Mouse (Mus musculus) ovary, postnatal 36 days (tissue): ENCODE results near the gene Rbms3.

Source experiments
- DNase-seq: peaks from one replicate; pipeline ENCODE4 v3.0.0; 2022; ENCODE audit warnings: low spot score, mixed read lengths

Rbms3 gene

DNA sequence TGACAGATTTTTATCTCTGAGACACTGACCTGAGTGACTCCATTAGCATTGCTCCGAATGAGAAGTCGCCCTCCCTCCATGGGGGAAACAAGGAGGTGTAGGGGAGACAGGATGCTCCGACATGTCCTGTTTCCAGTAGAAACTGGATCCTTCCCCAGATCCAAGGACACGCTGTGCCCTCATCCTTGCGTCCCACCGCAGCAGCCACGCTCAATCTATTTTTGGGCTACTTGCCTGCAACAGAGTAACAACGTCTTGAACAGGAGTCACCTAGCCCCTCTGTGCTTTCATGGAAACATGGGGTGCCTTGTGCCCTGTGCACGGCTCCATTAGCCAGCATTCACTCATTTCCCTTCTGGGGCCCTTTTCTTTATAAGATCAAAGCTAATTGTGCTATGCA is at the start of gene Rbms3:
TSS of gene Rbms3 (minus strand) at position 143 of the 400 bp plus-strand sequence.
- DNase-seq: no peak

DNA sequence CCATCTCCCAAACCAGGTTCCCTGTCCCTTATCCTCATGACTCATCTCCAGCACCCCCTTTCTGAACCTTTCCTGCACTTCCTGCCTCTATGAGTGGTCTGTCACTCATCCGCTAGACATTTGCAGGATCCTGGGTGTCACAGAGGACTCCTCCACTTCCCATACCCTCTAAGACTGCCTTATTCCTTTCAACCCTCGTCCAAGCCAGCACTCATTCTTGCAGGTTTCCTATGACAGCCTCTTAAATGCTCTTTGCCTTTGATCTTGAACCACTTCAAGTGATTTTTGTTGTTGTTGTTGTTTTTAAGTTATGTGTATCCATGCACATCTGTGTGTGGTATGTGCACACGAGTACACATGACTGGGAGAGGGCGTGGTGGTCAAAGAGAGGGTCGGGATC is 43.6 kb upstream of the Rbms3 start:
- no peak for DNase-seq

DNA sequence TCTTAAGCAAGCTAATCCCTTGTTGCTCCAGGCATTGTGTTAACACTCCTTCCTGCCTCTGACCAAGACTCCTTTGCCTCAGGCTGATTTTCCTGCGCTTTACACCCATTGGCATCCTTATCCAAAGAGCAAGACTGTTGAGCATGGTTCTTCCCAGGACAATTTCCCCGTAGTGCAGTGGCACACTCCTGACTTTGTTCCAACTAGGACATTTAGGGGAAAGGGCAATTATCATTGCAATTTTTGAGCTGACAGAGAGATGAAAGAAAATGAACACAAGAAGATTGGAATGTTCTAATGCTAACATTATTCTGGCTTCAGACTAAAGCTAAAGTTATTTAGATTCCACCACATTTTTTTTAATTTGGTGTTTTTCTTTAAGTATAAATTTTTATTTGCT is 24.9 kb upstream of the Rbms3 start:
- DNase-seq: no peak

DNA sequence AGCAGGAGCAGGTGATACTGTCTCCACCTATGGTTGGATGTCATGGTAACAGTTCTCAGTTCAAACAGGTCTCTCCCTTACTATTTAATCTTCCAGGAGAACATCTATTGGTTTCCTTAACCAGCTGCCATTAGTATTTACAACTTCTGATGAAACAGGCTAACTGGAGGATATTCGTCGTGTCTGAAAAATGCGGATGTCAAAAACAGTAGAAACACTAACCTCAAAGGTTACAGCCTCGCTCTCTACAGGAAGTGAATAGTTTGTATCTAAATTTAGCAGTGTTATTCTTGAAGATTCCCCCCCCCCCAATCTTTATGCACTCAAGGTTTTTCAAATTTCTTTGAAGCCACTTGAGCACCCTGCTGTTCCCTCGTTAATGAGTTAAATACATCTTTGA is 23.9 kb upstream of the Rbms3 start:
- DNase-seq: no peak

DNA sequence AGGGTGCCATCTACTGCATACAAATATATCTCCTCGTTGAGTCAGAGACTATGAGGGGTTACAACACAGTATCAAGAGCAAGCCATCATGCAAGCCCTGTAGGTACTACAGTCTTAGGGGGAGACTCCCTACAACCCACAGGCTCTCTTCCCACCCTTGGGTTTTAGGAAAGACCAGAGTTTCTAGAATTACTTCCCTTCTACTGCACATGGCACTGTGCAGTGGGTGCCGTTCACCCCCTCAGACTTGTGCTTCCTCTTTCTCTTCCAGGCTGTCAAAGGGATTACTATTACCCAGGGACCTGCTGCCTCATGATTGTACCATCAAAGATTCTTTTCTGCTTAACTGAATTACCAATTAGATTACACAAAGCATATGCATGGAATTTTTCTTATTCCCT is 16.4 kb upstream of the Rbms3 start:
- no peak for DNase-seq

DNA sequence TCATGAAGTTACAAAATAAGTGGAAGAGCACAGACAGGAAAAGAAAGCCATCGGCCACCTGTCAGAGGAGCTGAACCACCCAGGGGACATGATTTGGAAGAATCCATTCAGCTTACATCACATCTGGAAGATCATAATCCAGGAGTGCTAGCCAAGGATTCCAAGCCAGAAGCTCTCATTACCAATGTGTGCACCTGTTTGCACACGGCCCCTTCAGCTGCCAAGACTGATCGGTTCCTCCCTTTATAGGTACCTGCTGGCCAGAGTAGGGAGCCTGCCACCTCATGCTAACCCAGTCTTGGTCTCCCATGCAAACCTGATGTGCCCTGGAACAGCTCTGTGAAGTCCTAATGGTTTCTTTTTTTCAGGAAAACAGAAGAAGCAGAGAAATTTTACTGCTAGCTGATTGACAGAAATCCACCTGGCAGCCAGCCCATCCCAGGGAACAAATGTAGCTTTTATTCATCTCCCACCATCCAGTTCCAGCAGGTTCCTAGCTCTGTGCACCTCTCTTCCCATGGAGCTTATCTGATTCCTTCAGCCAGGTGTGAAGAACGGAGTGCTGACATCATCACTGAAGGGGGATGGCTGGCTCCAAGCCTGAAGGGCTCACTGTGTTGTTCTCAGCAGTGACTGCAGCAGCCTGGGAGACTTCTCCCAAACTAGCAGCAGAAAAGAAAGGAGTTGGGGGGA is 11.5 kb upstream of the Rbms3 start:
- DNase-seq: no peak

DNA sequence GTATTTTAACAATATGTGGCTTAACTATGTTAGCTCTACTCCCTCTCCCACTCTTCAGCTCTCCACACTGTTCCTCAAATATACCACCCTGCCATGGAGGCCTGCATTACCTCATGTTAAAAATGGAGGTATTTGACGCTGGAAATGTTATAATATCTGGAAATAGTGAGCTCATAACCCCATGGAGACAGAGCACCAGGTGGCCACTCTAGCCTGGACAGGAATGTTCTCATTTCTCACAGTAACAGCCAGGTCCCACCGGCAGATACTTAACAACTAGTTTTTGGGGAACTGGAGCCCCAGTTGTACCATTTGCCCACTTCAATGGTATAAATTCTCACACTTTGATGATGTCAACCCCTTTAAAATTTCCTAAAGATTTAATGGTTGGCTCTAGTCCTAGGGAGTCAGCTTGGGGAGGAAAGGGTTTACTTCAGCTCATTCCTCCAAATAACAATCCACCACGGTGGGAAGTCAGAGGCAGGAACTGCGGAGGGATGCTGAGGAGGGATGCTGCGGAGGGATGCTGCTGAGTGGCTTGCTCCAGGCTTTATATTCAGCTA is 9.0 kb upstream of the Rbms3 start:
- no peak for DNase-seq

DNA sequence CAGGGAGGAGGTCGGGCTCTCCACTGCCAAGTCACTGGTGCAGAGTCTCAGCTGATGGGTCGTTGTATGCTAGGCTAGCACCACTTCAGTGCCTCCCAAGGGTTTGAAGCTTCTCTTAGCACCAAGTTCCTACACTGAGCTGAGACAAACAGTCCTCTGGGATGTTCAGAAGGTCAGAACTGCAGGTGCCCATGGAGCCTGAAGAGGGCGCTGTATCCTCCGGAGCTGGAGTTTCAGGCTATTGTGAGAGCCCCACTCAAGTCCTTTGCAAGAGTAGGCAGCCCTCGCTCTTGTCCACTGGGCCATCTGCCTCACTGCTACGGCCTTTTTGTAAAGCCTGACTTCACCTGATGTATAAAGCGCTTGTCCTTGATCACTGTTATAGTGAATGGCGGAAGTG is 6.8 kb upstream of the Rbms3 start:
- DNase-seq: no peak

DNA sequence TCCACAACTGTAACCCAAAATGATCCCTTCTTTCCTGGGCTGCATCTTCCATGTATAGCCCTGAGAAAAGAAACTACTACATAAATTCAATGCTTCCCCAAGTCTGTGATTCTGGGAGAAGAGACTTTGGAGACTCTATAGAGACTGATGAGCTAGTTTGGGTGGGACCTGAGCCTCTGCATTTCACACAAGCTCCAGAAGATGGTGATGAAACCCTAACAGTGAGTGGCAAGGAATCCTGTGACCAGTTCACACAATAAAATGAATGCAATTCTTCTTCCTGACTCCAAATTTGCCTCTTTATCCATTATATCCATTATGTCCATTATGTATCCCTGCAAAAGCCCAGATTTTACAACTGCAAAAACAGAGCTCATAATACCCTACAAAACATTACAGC is 2.5 kb downstream of the Rbms3 start:
- no peak for DNase-seq

DNA sequence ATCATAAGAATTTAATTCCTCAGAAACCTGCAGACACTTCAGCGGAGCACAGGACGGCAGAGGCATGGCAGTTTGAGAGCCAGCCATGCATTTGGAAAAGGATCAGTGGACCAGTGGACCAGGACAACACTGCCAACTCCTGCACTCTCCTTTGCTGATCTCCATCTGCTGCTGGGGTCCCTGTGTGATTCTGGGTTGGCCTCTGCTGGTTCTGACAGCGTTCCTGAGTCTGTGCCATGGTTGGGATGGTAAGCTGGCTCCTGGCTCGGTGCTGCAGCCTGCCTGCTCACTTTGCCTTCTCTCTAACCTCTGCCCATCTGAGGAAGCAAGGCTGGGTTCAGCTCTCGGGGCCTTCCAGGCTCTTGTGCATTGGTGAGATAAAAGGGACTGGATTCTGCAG is 28.9 kb downstream of the Rbms3 start:
- no peak for DNase-seq

DNA sequence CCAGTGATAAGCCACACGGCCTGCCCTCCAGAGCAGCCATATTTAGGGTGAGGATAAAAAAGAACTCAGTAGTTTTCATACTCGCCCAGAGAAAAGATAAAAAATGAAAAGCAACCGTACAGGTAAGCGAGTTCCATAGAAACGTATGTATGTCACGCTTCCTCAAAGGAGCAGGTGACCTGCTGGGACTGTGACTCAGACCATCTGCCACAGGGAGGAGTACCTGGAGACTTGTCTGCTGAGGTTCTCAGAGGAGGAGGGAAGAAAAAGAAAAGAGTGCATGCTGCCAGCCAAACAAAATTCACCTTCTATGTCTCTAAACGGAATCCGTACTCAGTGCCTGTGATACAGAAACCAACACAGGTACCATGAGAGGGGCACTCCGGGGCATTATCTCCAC is 30.4 kb downstream of the Rbms3 start:
- no peak for DNase-seq

DNA sequence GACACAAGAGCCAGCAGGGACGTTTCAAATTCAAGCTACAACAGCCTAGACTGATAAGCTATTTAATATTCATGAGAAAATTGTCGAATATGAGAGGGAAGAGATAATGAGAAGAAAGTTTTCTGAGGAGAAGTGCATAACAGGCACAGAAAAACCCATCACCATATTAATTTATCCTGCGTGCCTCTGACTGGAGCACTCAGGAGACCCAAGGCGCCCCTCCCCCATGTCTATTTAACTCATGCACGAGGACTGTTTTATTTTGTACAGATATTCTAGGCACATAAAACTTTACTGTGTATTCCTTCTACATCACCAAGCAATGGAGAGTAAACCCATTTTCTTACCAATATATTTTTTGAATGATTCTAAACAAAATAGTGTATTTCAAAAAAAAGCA is 33.6 kb downstream of the Rbms3 start:
- no peak for DNase-seq

DNA sequence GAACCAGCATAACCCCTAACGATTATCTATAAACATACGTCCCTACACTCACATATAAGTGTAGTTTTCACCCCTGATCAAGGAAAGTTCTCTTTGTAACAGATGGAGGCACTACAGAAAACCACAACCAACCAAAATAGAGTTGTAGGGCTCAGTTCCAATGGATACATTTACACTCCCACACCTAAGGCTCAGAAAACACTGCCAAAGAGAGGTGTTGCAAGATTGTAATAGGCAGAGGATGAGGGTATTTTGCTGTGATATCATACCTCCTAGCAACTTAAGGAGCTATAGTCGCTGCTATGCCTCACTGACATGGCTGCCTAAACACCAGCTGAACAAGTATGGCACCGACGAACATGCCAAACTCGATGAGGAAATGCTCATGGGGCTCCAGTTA is 44.4 kb downstream of the Rbms3 start:
- no peak for DNase-seq

DNA sequence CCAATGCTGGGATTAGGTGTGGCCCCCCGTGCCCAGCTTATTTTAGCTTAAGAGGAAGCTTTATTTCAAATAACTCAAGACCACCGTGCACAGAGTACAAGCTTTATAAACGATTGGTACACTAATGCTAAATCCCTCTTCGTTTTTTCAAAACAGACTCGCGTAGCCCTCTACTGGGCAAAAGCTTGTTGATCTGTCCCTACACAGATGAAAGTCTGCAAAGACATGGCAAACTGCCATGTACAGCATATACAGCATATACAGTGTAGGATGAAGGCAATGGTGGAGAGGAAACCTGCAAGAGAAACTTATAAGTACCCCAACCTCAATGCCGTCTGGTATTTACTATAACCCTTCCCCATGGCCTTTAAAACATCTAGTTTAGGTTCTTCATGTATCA is 46.1 kb downstream of the Rbms3 start:
- no peak for DNase-seq

DNA sequence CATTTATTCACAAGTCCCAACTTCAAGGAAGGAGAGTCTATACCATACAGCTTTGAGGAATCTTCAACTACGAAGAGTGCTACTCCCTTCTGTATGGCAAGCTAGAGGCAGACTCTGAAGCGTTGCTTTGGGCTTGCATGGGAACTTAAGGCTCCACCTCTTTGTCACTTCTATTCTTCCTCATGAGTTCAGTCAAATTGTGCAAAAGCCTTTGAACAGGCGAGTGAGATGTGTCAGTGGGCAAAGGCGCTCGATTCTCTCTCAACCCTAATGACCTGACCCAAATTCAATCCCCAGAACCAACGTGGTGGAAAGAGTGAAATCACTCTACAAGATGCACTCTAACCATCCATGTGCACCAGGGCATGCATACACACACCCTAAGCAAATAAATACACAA is 47.1 kb downstream of the Rbms3 start:
- no peak for DNase-seq

DNA sequence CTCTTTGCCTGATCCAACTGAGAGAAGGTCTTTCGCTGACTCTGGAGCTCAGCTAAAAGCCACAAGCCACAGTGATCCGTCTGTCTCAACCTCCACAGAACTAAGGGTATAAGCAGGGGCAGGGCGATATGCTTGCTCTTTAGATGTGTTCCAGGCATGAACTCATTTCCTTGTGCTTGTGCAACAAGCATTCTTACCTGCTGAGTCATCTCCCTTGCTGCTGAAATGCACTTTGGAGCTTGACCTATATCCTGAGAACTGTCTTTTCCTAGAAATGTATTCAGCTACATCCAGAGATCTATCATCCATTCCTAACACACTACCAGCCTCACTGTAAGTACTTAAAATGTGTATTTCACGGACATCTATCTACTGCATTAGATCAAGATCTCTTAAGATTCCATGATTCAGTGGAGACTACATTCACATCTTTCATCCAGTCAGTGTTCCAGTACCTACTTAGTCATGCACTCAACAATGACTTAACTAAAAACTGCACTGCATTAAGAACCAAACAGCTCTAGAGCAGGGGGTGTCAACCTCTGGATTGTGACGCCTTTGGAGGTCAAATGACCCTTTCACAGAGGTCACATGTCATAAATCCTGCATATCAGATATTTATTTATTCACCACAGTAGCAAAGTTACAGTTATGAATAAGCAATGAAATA is 58.4 kb downstream of the Rbms3 start:
- no peak for DNase-seq

DNA sequence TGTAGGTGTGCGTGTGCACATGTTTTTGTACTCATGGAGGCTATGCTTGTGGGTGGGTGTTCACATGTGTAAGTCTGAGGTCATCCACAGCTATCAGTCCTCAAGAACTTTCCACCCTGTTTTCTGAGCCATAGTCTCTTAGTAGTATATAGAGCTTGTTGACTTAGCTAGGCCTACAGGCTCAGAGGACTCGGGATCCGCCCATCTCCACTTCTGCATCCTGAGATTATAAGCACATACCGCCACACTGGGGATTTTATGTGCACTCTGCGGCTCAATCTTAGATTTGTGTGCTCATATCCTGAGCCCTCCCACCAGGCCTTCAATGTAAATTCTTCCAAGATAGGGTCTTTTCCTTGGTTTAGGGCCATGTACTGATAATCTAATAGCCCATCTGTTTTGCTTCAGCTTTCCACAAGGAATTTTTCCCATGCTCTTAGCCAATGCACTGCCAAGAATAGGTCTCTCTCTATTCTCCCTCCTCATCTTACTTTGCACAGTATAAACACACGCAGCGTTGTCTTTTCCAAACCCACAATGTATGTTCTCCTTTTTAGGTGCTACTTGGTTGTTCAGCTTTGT is 59.4 kb downstream of the Rbms3 start:
- no peak for DNase-seq

DNA sequence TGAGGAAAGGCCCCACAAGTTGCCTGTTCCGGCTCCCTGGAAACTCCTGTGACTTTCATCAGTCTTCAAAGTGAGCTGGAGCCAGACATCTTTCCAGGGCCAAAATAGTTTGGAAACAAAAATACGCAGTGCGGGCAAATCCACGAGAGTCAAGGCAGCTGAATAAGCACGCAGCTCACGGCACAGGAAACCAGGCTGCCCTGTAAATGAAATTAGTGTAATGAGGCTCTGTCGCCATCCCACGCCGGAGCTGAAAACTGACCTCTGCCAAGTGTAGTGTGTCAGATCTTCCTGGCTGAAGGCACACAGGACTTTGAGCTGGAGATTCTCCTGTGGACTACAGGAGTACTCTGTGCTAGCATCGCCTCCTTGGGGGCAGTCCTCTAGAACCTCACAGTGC is 63.4 kb downstream of the Rbms3 start:
- no peak for DNase-seq

DNA sequence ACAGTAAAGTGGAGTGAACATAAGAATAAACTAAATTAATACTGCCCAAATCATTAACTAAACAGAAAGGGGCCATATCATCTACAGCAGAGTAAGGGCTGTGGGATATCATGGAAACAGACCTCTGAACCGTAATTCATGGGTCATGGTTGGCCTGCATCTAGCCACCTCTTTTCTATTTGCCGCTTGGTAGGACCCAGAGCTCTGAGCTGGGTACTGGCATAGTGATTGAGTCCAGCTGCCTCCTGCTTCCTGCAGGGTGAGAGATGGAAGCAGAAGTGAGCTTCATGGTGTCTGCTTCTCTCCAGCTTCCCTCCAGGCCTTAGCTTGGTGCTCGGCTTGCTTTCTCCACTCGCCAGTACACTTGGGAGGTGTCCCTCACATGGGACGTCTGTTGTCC is 71.2 kb downstream of the Rbms3 start:
- DNase-seq: no peak

DNA sequence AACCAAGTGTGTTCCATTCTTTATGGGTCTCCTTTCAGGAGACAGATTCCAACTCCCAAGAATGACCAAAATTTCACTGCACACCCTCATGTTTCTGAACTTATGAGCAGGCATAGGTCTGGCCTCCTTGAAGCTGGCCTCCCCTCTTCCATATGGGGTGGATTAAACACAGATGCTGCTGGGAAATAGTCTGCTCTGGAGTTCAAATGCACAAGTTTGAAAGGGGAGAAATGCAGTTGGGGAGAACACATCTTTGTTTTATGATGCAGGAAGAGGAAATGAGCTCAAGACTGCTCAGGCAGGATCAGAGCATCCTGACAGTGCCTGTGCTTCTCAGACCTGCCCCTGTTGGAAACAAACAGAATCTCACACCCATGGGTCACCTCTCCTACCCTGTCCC is 75.4 kb downstream of the Rbms3 start:
- DNase-seq: no peak

DNA sequence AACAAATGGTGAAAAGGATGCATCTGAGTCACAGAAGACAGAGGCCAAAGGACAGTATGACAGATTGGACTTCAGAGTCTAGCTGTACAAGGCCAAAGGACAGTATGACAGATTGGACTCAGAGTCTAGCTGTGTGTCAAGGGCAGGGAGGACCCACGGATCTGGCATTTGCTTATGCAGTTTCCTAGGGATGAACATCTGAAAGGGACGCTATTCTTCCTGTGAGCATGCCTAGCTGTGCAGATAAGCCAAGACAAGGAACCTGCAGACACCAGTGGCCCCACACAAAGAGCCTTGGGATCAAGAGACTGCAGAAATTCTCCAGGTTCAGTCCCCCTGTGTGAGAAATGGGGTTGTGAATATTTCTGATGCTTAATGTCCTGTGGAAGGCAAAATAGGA is 100.4 kb downstream of the Rbms3 start:
- DNase-seq: no peak

DNA sequence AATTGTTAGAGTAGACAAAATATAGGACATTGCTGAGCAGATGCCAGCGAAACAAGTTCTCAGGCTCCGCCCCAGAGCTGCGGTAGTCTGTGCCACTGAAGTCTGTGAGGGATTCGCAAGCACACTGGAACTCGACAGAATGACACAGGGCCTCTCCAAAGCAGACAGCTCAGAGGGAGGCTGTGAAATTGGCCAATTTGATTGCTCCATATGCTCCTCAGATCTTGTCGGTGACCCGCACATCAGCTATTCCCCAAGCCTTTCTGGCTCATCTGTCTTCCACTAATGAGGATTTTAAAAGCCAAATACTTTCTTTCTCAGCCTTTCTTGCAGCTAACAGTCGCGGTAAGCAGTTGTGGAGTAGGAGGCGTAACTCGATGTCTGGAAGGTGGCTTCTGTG is 120.8 kb downstream of the Rbms3 start:
- DNase-seq: no peak

DNA sequence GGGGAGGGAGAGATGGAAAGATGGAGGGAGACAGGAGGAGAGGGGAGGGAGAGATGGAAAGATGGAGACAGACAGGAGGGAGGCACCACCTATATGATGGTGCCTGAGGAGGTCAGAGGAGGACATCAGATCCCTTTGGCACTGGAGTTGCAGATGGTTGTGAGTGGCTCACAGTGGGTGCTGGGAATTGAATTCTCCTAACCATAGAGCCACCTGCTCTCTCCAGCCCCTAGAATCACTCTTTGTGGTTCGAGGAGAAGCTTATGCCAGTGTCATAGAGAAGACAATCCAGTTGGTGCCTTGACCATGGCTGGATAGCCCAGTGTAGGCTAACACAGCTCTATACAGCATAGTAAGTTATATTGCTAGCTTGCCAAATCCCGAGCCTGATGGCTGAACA is 137.8 kb downstream of the Rbms3 start:
- no peak for DNase-seq

DNA sequence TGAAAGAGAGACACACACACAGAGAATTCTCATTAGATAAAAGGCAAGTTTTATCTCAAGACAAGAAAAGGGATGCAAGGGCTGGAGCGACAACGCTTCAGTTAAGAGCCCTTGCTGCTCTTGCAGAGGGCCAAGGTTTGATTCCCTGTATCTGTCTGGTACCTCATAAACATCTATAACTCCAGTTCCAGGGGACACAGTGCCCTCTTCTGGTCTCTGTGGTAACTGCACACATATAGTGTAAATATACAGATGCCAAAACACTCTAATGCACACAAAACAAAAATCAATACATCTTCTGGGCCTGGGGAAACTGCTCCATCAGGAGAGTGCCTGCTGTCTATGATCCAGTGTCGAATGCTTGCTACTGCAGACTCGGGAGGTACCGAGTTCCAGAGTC is 145.3 kb downstream of the Rbms3 start:
- DNase-seq: no peak
